Mouse (Mus musculus) testis, adult 2 months (tissue): ENCODE results near the gene Etfrf1. TPM values are rescaled to one million over a fixed set of nuclear protein-coding genes. Genes with fewer than 3 reads are reported as not detected.
A peak's percentile ranks its signal among the peaks of the same experiment; 100 is the strongest.

Source experiments
- H3K27ac ChIP-seq: fragments of 200-500 bp; 2 replicates; pipeline ENCODE4 v1.5.1; 2012; ENCODE audit warnings: low read depth, low read length; ENCODE audit not compliant: control insufficient read depth, insufficient read depth
- H3K27me3 ChIP-seq: fragments of 200-500 bp; 2 replicates; pipeline ENCODE4 v1.6.1; 2012; ENCODE audit warnings: mild to moderate bottlenecking, low read length, moderate library complexity; ENCODE audit not compliant: control insufficient read depth, insufficient read depth
- H3K36me3 ChIP-seq: fragments of 200-500 bp; 2 replicates; pipeline ENCODE4 v1.6.1; 2012; ENCODE audit warnings: mild to moderate bottlenecking, low read length; ENCODE audit not compliant: control insufficient read depth, insufficient read depth
- H3K4me1 ChIP-seq: fragments of 200-500 bp; 2 replicates; pipeline ENCODE4 v1.6.1; 2012; ENCODE audit warnings: low read length; ENCODE audit not compliant: control insufficient read depth, insufficient read depth
- H3K4me3 ChIP-seq: fragments of 200-500 bp; 2 replicates; pipeline ENCODE4 v1.5.1; 2012; ENCODE audit warnings: low read depth, mild to moderate bottlenecking, low read length, moderate library complexity, mixed read lengths; ENCODE audit not compliant: control insufficient read depth
- CTCF ChIP-seq: fragments of 200-500 bp; IDR thresholded peaks from 2 replicates; pipeline ENCODE4 v1.5.1; 2012; ENCODE audit warnings: low read depth, mild to moderate bottlenecking, inconsistent platforms, low read length, moderate library complexity; ENCODE audit not compliant: control insufficient read depth, insufficient read depth, insufficient replicate concordance
- POLR2A ChIP-seq: fragments of 200-500 bp; IDR thresholded peaks from 2 replicates; pipeline ENCODE4 v1.6.1; 2012; ENCODE audit warnings: low read depth, mild to moderate bottlenecking, inconsistent platforms, low read length, moderate library complexity; ENCODE audit not compliant: control insufficient read depth
- polyA plus RNA-seq: library from polyadenylated mRNA; depleted of rRNA; stranded (reverse); fragments of >200 nt; gene quantifications from 2 replicates; pipeline ENCODE4 v1.2.3, GENCODE M21; 2012

Etfrf1 gene
- polyA plus RNA-seq, 1 experiment, result 6.3 TPM

DNA sequence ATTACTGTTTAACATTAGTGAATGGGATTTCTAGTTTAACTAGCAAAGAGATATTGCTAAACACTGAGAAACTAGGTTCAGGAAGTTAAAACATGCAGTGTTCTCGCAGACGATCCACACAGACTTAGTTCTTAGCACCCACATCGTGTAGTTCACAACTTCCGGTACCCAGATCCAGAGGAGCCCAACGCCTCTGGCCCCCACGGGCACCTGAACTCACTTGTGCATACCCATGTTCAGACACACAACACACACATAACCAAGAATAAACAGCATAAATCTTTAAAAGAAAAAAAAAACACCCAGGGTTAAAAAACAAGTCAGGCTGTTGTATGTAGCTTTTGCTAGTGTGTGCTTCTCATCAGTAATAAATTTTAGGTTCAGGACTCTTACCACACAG lies 6.5 kb upstream of the Etfrf1 start:
- TF ChIP-seq CTCF, result no peak
- no peak for TF ChIP-seq POLR2A
- peaks cover 1% of the 10 kb centered on the region; the same call in 1 of the 2 replicates for H3K36me3 ChIP-seq
- no peaks in the 10 kb centered on the region for H3K4me1 ChIP-seq
- H3K4me3 ChIP-seq, result no peak overlapping the region
- H3K27ac ChIP-seq, result no peak overlapping the region
- H3K27me3 ChIP-seq, result no peaks in the 10 kb centered on the region

DNA sequence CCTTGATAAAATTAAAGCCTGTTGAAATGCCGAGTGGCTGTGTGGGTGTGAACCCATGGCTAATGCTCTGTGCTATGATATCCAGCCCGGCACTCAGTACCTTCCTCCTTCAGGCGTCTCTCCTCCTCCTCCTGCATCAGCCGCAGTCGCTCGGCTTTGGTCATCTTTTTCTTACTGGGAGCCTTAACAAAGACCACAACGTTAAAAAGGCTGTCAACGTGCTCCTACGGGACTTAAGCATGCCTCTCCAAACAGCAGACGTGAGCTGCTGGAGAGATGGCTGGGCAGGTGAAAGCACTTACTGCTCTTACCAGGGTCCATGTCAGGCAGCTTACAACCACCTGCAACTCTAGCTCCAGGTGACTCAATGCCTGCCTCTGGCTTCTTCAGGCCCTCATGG lies 5.8 kb upstream of the Etfrf1 start:
- H3K36me3 ChIP-seq, result peaks cover 1% of the 10 kb centered on the region; the same call in 1 of the 2 replicates
- no peak for TF ChIP-seq POLR2A
- TF ChIP-seq CTCF, result no peak
- H3K4me3 ChIP-seq, result no peak overlapping the region
- peaks cover 1% of the 10 kb centered on the region; the same call in 1 of the 2 replicates for H3K4me1 ChIP-seq
- H3K27ac ChIP-seq, result no peak overlapping the region
- H3K27me3 ChIP-seq, result no peaks in the 10 kb centered on the region

DNA sequence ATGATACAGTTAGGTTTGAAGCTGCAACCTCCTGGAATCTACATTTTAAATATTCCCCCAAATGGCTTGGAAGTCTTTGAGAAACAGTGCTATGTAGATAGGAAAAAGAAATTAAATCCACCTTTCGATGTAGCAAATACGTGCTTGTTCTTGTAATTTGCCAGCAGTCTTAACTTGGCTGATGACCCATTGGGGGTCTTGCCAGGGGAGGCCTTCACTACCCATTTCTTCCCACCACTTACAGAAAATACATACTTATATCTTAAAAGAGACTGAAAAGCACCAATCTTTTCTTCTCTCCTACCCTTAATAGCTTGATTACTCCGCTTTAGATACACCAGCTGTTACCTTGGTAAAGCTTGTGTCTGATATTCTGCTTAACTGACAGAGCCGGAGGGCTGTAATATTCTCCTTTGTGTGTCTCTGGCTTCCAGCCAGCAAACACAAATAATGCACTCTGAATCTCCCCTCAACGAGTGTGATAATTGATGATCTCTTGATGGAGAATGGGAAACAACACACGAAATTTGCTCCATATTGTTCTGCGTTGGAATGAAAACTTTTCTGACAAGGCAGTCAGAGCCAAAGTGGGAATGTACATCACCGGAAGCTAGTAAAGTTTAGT lies 766 bp upstream of the Etfrf1 start:
- no peaks in the 10 kb centered on the region for H3K27me3 ChIP-seq
- H3K4me3 ChIP-seq, result peak overlapping the region; percentile 97
- H3K4me1 ChIP-seq, result peaks cover 2% of the 10 kb centered on the region
- H3K36me3 ChIP-seq, result no peaks in the 10 kb centered on the region
- TF ChIP-seq POLR2A (no peak), CTCF (no peak)
- H3K27ac ChIP-seq, result peak overlapping the region; percentile 83

DNA sequence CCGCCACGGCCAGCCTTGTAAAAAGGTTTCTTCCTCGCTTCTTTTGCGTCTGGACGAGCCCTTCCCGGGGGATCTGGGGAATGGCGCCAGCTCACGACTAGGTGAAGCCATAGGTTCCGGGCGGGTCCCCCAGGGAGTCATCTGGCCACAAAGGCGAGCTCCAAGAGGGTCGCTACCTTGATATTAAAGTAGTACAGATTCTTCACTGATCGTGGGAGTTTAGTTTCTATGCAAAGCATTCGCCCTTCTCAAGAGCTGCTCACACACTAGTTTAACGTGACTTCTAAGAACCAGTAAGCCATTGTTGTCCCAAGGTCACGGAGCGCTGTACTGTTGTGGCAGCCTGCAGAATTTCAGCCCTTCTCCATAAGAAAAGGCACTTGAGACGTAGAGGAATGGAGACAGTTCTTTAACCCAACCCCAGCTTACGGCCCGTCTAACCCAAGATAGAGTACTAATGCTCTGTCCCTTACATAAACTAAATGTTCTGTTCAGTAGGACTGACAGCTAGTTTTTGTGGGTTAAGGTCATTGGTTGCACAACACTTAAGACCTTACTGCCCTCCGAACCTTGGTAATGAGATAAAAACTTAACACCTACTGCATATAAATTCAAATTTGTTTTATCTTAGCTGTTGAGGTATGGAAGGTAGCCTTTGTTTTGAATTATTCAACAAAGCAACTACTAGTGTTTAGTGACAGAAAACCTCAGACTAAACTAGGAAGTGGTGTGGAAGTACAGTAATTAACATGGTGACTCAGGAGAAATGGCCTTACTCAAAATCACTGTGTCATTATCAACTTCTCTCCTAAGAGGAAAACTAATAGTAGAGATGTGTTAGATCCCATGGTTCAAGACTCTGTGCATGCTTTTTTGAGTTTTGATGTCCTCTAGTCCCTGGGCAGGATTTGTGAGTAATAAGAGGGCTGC lies 707 bp downstream of the Etfrf1 start:
- no peaks in the 10 kb centered on the region for H3K27me3 ChIP-seq
- TF ChIP-seq CTCF (no peak), POLR2A (no peak)
- H3K27ac ChIP-seq, result peak overlapping the region; percentile 86
- peaks cover 2% of the 10 kb centered on the region for H3K4me1 ChIP-seq
- H3K4me3 ChIP-seq, result peak overlapping the region; percentile 97
- no peaks in the 10 kb centered on the region for H3K36me3 ChIP-seq

DNA sequence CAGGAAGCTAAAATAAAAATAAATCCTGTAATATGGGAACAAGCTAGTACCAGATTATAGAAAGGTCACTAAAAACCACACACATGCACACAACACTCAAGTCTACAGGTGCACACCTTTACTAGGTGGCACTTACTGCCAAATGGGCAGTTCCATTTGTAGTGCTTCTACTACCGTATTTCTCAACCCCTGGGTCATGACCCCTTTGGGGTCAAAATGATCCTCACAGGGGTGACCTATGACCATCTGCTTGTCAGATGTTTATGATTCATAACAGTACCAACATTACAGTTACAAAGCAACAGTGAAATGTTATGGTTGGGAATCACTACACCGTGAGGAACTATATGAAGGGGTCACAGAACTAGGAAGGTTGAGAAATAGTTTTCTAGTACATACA lies 3.0 kb downstream of the Etfrf1 start:
- H3K4me1 ChIP-seq, result peaks cover 2% of the 10 kb centered on the region
- TF ChIP-seq POLR2A (no peak), CTCF (no peak)
- no peak overlapping the region for H3K4me3 ChIP-seq
- no peak overlapping the region for H3K27ac ChIP-seq
- H3K36me3 ChIP-seq, result no peaks in the 10 kb centered on the region
- H3K27me3 ChIP-seq, result no peaks in the 10 kb centered on the region

DNA sequence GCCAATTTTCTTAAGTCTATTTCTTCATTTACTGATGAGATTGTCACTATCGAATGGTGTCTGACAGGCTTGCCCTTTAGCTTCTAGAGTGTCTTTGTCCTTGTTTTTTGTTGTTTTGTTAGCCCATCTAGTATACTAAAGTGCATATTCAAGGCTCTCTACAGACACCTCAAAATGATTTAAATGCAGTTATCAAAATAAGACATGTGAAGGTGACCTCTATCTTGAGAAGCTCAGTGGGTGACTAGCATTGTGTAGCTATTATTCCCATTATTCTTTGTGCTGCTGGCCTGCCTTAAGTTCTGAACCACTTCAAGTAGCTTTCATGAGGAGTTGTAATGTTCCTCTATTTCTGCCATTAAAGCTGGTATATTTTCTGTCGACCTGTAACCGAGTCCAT lies 4.9 kb downstream of the Etfrf1 start:
- Histone ChIP-seq H3K27ac (no peak overlapping the region), H3K36me3 (no peaks in the 10 kb centered on the region), H3K4me3 (no peak overlapping the region), H3K4me1 (no peaks in the 10 kb centered on the region; the same call in 1 of the 2 replicates), H3K27me3 (no peaks in the 10 kb centered on the region)
- TF ChIP-seq POLR2A, result no peak
- TF ChIP-seq CTCF, result no peak

DNA sequence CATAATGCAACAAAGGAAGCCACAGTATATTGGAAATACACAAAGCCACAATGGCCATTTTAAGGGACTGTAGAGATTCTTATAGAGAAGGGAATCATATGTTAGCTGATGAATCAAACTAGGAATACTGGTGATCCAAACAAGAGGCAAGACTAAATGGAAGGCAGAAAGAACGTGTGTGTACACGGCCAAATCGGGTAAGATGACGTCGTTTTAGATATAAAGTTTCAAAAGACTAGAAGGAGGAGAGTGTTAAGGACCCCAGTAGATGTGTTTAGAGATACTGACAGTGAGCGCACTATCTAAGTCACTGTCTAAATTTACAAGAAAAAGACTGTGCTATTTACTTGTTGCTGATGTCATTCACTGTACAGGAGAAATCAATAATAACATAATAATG lies 13.3 kb downstream of the Etfrf1 start:
- Histone ChIP-seq H3K4me1 (no peaks in the 10 kb centered on the region), H3K36me3 (peaks cover 1% of the 10 kb centered on the region), H3K4me3 (no peak overlapping the region), H3K27ac (no peak overlapping the region), H3K27me3 (no peaks in the 10 kb centered on the region)
- no peak for TF ChIP-seq POLR2A
- TF ChIP-seq CTCF, result no peak
